Mouse (Mus musculus) embryonic facial prominence, embryonic 11.5 days (tissue): ENCODE measurements around the gene Kif28. TPM values are rescaled to one million over a fixed set of nuclear protein-coding genes. Genes with fewer than 3 reads are reported as not detected.

Experiments
- ATAC-seq: fragments of 200-750 bp; cut with Nextera tagmentation; replicated peaks from 2 replicates; pipeline ENCODE4 v1.8.0; 2017; ENCODE audit warnings: low read depth; ENCODE audit not compliant: insufficient number of reproducible peaks, low FRiP score, low TSS enrichment
- DNase-seq: peaks from one replicate; pipeline ENCODE4 v3.0.0-alpha.2; 2015; ENCODE audit warnings: low spot score
- H3K27ac ChIP-seq: fragments of 300-500 bp; sonication (generic); replicated peaks from 2 replicates; pipeline ENCODE4 v1.5.1; 2014; ENCODE audit warnings: mild to moderate bottlenecking, low read depth, low read length, control low read depth
- H3K27me3 ChIP-seq: fragments of 300-500 bp; sonication (generic); 2 replicates; pipeline ENCODE4 v1.6.1; 2014; ENCODE audit warnings: mild to moderate bottlenecking, low read length, moderate library complexity, mixed read lengths; ENCODE audit not compliant: control insufficient read depth, insufficient read depth
- H3K36me3 ChIP-seq: fragments of 300-500 bp; sonication (generic); replicated peaks from 2 replicates; pipeline ENCODE4 v1.6.1; 2014; ENCODE audit warnings: low read depth, mild to moderate bottlenecking, low read length, moderate library complexity, mixed read lengths; ENCODE audit not compliant: control insufficient read depth, insufficient read depth
- H3K4me1 ChIP-seq: fragments of 300-500 bp; sonication (generic); 2 replicates; pipeline ENCODE4 v1.6.1; 2014; ENCODE audit warnings: low read length, mixed read lengths; ENCODE audit not compliant: control insufficient read depth, insufficient read depth
- H3K4me2 ChIP-seq: fragments of 300-500 bp; sonication (generic); 2 replicates; pipeline ENCODE4 v1.6.1; 2014; ENCODE audit warnings: low read depth, mild to moderate bottlenecking, control low read depth, low read length, moderate library complexity
- H3K4me3 ChIP-seq: fragments of 300-500 bp; sonication (generic); 2 replicates; pipeline ENCODE4 v1.5.1; 2014; ENCODE audit warnings: low read depth, low read length, control low read depth
- H3K9ac ChIP-seq: fragments of 300-500 bp; sonication (generic); replicated peaks from 2 replicates; pipeline ENCODE4 v1.6.1; 2014; ENCODE audit warnings: mild to moderate bottlenecking, control low read depth, low read length
- H3K9me3 ChIP-seq: fragments of 300-500 bp; sonication (generic); replicated peaks from 2 replicates; pipeline ENCODE4 v1.6.1; 2016; ENCODE audit warnings: mild to moderate bottlenecking, low read length, inconsistent platforms, mixed read lengths; ENCODE audit not compliant: control insufficient read depth
- WGBS: fragments of 180-500 bp; shearing (Covaris S2); extraction: QIAGEN DNeasy Blood & Tissue Kit; methylation state at CpG from one replicate; pipeline ENCODE4 v1.1.7; 2014; 5-methylcytosine and 5-hydroxymethylcytosine counted together
- polyA plus RNA-seq: library from polyadenylated mRNA; unstranded; fragments of >200 nt; fragmentation: Nextera tagmentation; extraction: Ambion mirVana; gene quantifications from 2 replicates; pipeline ENCODE4 v1.2.1, GENCODE M21; 2014

Kif28 gene
- not detected in 2 replicates for polyA plus RNA-seq

- WGBS = 92% methylated on average over 9 of the region's 9 CpGs
- Histone ChIP-seq H3K9me3 (no peaks in the 10 kb centered on the region), H3K27ac (no peak within 1 kb of the TSS), H3K4me2 (no peak within 1 kb of the TSS), H3K9ac (no peak within 1 kb of the TSS), H3K4me3 (no peak within 1 kb of the TSS), H3K27me3 (no peaks in the 10 kb centered on the region), H3K4me1 (no peaks in the 10 kb centered on the region), H3K36me3 (peaks cover 6% of the 10 kb centered on the region)
- no peak for ATAC-seq
- DNase-seq = no peak
These were observed at the start of gene Kif28 for GRCm38 (mm10) chr1:179745171-179745570. Kif28 (minus strand) TSS chr1:179745271.

DNA sequence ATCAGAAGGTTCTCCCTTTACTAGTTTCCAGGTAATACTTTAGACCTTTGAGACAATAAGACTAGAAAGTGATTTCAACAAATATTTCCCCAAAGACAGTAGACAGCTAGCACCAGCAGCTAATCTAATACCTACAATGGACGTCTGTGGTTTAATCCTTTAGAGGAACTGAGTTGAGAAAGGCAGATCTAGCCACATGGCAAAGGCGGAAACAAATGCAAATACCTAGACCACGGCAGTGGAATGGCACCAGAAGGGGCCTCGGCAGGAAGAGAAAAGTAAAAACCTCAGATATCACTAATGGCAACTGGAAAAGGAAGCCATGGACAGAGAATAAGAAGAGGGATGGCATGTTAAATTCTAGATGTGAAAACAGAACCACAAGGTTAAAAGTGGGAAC is 42.2 kb upstream of the Kif28 start:
- no peak overlapping the region for H3K27ac ChIP-seq
- no peak overlapping the region for H3K4me2 ChIP-seq
- no peaks in the 10 kb centered on the region for H3K27me3 ChIP-seq
- WGBS = 85% methylated on average over 4 of the region's 4 CpGs
- no peaks in the 10 kb centered on the region for H3K9me3 ChIP-seq
- DNase-seq = no peak
- no peaks in the 10 kb centered on the region for H3K4me1 ChIP-seq
- H3K36me3 ChIP-seq = peaks cover 8% of the 10 kb centered on the region
- H3K4me3 ChIP-seq = no peak overlapping the region
- no peak overlapping the region for H3K9ac ChIP-seq
- ATAC-seq = no peak

- Histone ChIP-seq H3K27me3 (no peaks in the 10 kb centered on the region), H3K4me2 (no peak overlapping the region), H3K9me3 (no peaks in the 10 kb centered on the region), H3K36me3 (peaks cover 10% of the 10 kb centered on the region), H3K9ac (no peak overlapping the region), H3K4me1 (no peaks in the 10 kb centered on the region), H3K27ac (no peak overlapping the region), H3K4me3 (no peak overlapping the region)
- WGBS = 94% methylated on average over 5 of the region's 5 CpGs
- no peak for ATAC-seq
- DNase-seq = no peak
These were observed 40.4 kb upstream of the Kif28 start for GRCm38 (mm10) chr1:179785502-179785901.

- Histone ChIP-seq H3K9ac (no peak overlapping the region), H3K27me3 (no peaks in the 10 kb centered on the region), H3K27ac (no peak overlapping the region), H3K4me2 (no peak overlapping the region), H3K4me1 (no peaks in the 10 kb centered on the region), H3K36me3 (peaks cover 6% of the 10 kb centered on the region), H3K9me3 (no peaks in the 10 kb centered on the region), H3K4me3 (no peak overlapping the region)
- WGBS = 91% methylated on average over 4 of the region's 4 CpGs
- DNase-seq (no peak), ATAC-seq (no peak)
These were observed 39.0 kb upstream of the Kif28 start for GRCm38 (mm10) chr1:179784098-179784497.

DNA sequence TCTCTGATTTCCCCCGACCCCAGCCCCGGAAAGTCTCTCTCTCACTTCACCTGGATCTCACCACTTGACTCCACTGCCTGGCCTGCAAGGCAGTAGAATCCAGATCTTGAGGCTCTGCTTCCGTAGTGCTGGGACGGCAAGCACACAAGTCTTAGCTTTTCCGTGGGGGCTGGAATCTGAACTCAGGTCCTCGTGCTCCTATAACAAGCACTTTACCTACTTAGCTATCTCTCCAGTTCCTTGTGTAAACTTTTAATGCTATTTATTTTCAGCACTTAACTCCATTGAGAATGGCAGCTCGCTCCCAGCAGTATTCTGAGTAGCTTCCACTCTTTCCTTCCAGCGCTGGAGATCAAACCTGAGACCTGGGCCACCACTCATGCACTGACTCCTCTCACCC is 31.8 kb upstream of the Kif28 start:
- 97% methylated on average over 8 of the region's 8 CpGs for WGBS

DNA sequence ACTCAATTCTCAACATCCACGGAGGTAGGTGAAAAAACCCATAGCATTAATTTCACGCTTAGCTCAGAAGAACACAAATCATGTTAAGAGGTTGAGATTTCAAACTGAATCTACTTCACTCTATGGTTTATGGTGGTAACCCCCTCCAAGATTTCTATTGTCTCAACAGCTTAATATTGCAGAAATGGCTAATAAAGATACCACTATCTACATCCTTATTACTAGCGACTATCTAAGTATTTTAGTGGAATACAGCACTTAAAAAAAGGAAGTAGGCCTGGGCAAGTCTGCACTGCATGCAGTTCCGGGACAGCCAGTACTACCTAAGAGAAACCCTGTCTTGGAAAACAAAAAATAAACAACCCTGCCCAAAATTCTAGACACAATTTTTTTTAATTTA is 15.5 kb upstream of the Kif28 start:
- WGBS = 91% methylated on average over 4 of the region's 4 CpGs
- Histone ChIP-seq H3K27me3 (no peaks in the 10 kb centered on the region), H3K4me3 (no peak overlapping the region), H3K27ac (no peak overlapping the region), H3K36me3 (peaks cover 15% of the 10 kb centered on the region), H3K9ac (no peak overlapping the region), H3K9me3 (no peaks in the 10 kb centered on the region), H3K4me1 (no peaks in the 10 kb centered on the region), H3K4me2 (no peak overlapping the region)
- DNase-seq = no peak
- ATAC-seq = no peak

More for the DNA sequence above, 31.8 kb upstream of the Kif28 start:
- Histone ChIP-seq H3K36me3 (peaks cover 9% of the 10 kb centered on the region), H3K4me1 (no peaks in the 10 kb centered on the region), H3K4me2 (no peak overlapping the region), H3K4me3 (no peak overlapping the region), H3K27me3 (no peaks in the 10 kb centered on the region), H3K27ac (no peak overlapping the region), H3K9ac (no peak overlapping the region), H3K9me3 (no peaks in the 10 kb centered on the region)
- ATAC-seq (no peak), DNase-seq (no peak)

- ATAC-seq (no peak), DNase-seq (no peak)
- H3K27ac ChIP-seq = no peak overlapping the region
- H3K27me3 ChIP-seq = no peaks in the 10 kb centered on the region
- WGBS = 93% methylated on average over 5 of the region's 5 CpGs
- no peak overlapping the region for H3K9ac ChIP-seq
- H3K4me1 ChIP-seq = no peaks in the 10 kb centered on the region
- no peaks in the 10 kb centered on the region for H3K9me3 ChIP-seq
- no peak overlapping the region for H3K4me2 ChIP-seq
- H3K36me3 ChIP-seq = peaks cover 13% of the 10 kb centered on the region
- no peak overlapping the region for H3K4me3 ChIP-seq
These were observed 15.0 kb upstream of the Kif28 start for GRCm38 (mm10) chr1:179760086-179760485.

- no peak overlapping the region for H3K4me2 ChIP-seq
- no peak overlapping the region for H3K4me3 ChIP-seq
- no peak overlapping the region for H3K27ac ChIP-seq
- H3K36me3 ChIP-seq = peaks cover 18% of the 10 kb centered on the region
- H3K9ac ChIP-seq = no peak overlapping the region
- no peak for ATAC-seq
- no peaks in the 10 kb centered on the region for H3K9me3 ChIP-seq
- no peaks in the 10 kb centered on the region for H3K27me3 ChIP-seq
- H3K4me1 ChIP-seq = no peaks in the 10 kb centered on the region
- no peak for DNase-seq
These were observed 11.4 kb upstream of the Kif28 start for GRCm38 (mm10) chr1:179756477-179756876.
